Mouse (Mus musculus) liver, embryonic 13.5 days (tissue): Measurements from ENCODE around the gene Unc119. TPM values are rescaled to one million over a fixed set of nuclear protein-coding genes. Genes with fewer than 3 reads are reported as not detected.
A peak's percentile ranks its signal among the peaks of the same experiment; 100 is the strongest.

Source experiments
- ATAC-seq: fragments of 200-750 bp; cut with Nextera tagmentation; 2 replicates; pipeline ENCODE4 v1.8.0; 2017; ENCODE audit warnings: low read depth, mild to moderate bottlenecking, moderate number of reproducible peaks, moderate library complexity
- DNase-seq: peaks from one replicate; pipeline ENCODE4 v3.0.0; 2022
- H3K27ac ChIP-seq: fragments of 300-500 bp; sonication (generic); 2 replicates; pipeline ENCODE4 v1.5.1; 2015; ENCODE audit warnings: moderate library complexity, mild to moderate bottlenecking, inconsistent platforms
- H3K27me3 ChIP-seq: fragments of 300-500 bp; sonication (generic); 2 replicates; pipeline ENCODE4 v1.6.1; 2015; ENCODE audit warnings: mild to moderate bottlenecking, inconsistent platforms
- H3K36me3 ChIP-seq: fragments of 300-500 bp; sonication (generic); 2 replicates; pipeline ENCODE4 v1.6.1; 2015; ENCODE audit warnings: mild to moderate bottlenecking, inconsistent platforms
- H3K4me1 ChIP-seq: fragments of 300-500 bp; sonication (generic); replicated peaks from 2 replicates; pipeline ENCODE4 v1.6.1; 2015; ENCODE audit warnings: inconsistent platforms
- H3K4me2 ChIP-seq: fragments of 300-500 bp; sonication (generic); 2 replicates; pipeline ENCODE4 v1.6.1; 2015; ENCODE audit warnings: inconsistent platforms, mild to moderate bottlenecking, moderate library complexity
- H3K4me3 ChIP-seq: fragments of 300-500 bp; sonication (generic); replicated peaks from 2 replicates; pipeline ENCODE4 v1.5.1; 2015; ENCODE audit warnings: mild to moderate bottlenecking, inconsistent platforms
- H3K9ac ChIP-seq: fragments of 300-500 bp; sonication (generic); 2 replicates; pipeline ENCODE4 v1.6.1; 2015; ENCODE audit warnings: mild to moderate bottlenecking, inconsistent platforms
- H3K9me3 ChIP-seq: fragments of 300-500 bp; sonication (generic); replicated peaks from 2 replicates; pipeline ENCODE4 v1.6.1; 2016; ENCODE audit warnings: inconsistent platforms
- WGBS: fragments of 180-500 bp; shearing (Covaris S2); methylation state at CpG from one replicate; pipeline ENCODE4 v1.1.7; 2015; ENCODE audit not compliant: insufficient replicate concordance; 5-methylcytosine and 5-hydroxymethylcytosine counted together
- polyA plus RNA-seq: library from polyadenylated mRNA; unstranded; fragments of >200 nt; fragmentation: Nextera tagmentation; extraction: Ambion mirVana; gene quantifications from 2 replicates; pipeline ENCODE4 v1.2.1, GENCODE M21; 2015

The Unc119 gene
- polyA plus RNA-seq, 1 experiment from 2014 or later = 28.0 TPM

- no peak overlapping the region for H3K4me3 ChIP-seq
- H3K36me3 ChIP-seq = no peaks in the 10 kb centered on the region
- H3K27ac ChIP-seq = no peak overlapping the region
- H3K9me3 ChIP-seq = no peaks in the 10 kb centered on the region
- DNase-seq = no peak
- no peak overlapping the region for H3K9ac ChIP-seq
- peaks cover 13% of the 10 kb centered on the region for H3K4me1 ChIP-seq
- no peak for ATAC-seq
- no peaks in the 10 kb centered on the region for H3K27me3 ChIP-seq
- 23% methylated on average over 22 of the region's 22 CpGs for WGBS
- no peak overlapping the region for H3K4me2 ChIP-seq
These were observed 15.2 kb downstream of the Unc119 start for GRCm38 (mm10) chr11:78358330-78359007.

- DNase-seq (peak; percentile 65), ATAC-seq (peak; percentile 76)
- Histone ChIP-seq H3K4me3 (peak overlapping the region; percentile 56), H3K4me1 (peaks cover 13% of the 10 kb centered on the region), H3K9ac (0 out of 2 replicates have a peak overlapping the region, but pooled peaks have one; percentile 2), H3K36me3 (no peaks in the 10 kb centered on the region), H3K27ac (no peak overlapping the region), H3K4me2 (peak overlapping the region; percentile 71), H3K27me3 (no peaks in the 10 kb centered on the region), H3K9me3 (no peaks in the 10 kb centered on the region)
- 7% methylated on average over 13 of the region's 13 CpGs for WGBS
These were observed 17.0 kb downstream of the Unc119 start for GRCm38 (mm10) chr11:78360125-78360788.

GRCm38 (mm10) chr11:78360789-78361131 is 17.5 kb downstream of the Unc119 start:
- no peak overlapping the region for H3K9ac ChIP-seq
- H3K36me3 ChIP-seq = no peaks in the 10 kb centered on the region
- no peak overlapping the region for H3K27ac ChIP-seq
- peaks cover 13% of the 10 kb centered on the region for H3K4me1 ChIP-seq
- no peaks in the 10 kb centered on the region for H3K27me3 ChIP-seq
- no peaks in the 10 kb centered on the region for H3K9me3 ChIP-seq
- WGBS = 56% methylated on average over 2 of the region's 2 CpGs
- DNase-seq (no peak), ATAC-seq (peak; percentile 24)
- H3K4me3 ChIP-seq = peak overlapping the region; percentile 56; the same call in 1 of the 2 replicates
- H3K4me2 ChIP-seq = peak overlapping the region; percentile 71

- no peak for ATAC-seq
- no peak for DNase-seq
These were observed 20.2 kb downstream of the Unc119 start for GRCm38 (mm10) chr11:78363309-78364007.

GRCm38 (mm10) chr11:78364103-78364502 is 20.8 kb downstream of the Unc119 start:
- WGBS = 48% methylated on average over 8 of the region's 8 CpGs
- Histone ChIP-seq H3K27ac (no peak overlapping the region), H3K36me3 (no peaks in the 10 kb centered on the region), H3K4me3 (no peak overlapping the region), H3K9ac (no peak overlapping the region), H3K27me3 (no peaks in the 10 kb centered on the region), H3K9me3 (no peaks in the 10 kb centered on the region), H3K4me1 (peaks cover 6% of the 10 kb centered on the region), H3K4me2 (no peak overlapping the region)
- DNase-seq (no peak), ATAC-seq (no peak)

More at GRCm38 (mm10) chr11:78363309-78364007, 20.2 kb downstream of the Unc119 start:
- Histone ChIP-seq H3K4me3 (no peak overlapping the region), H3K9ac (no peak overlapping the region), H3K4me1 (peaks cover 9% of the 10 kb centered on the region), H3K27me3 (no peaks in the 10 kb centered on the region), H3K4me2 (no peak overlapping the region), H3K27ac (no peak overlapping the region), H3K9me3 (no peaks in the 10 kb centered on the region), H3K36me3 (no peaks in the 10 kb centered on the region)
- 64% methylated on average over 13 of the region's 13 CpGs for WGBS

- DNase-seq (no peak), ATAC-seq (no peak)
- Histone ChIP-seq H3K36me3 (no peaks in the 10 kb centered on the region), H3K4me3 (no peak overlapping the region), H3K4me2 (no peak overlapping the region), H3K4me1 (0 out of 2 replicates have a peak, but pooled peaks cover under 1% of the 10 kb centered on the region), H3K9me3 (no peaks in the 10 kb centered on the region), H3K9ac (no peak overlapping the region), H3K27me3 (0 out of 2 replicates have a peak, but pooled peaks cover 2% of the 10 kb centered on the region), H3K27ac (no peak overlapping the region)
- WGBS = 73% methylated on average over 15 of the region's 15 CpGs
These were observed 24.4 kb downstream of the Unc119 start for GRCm38 (mm10) chr11:78367456-78368225.

- ATAC-seq (no peak), DNase-seq (no peak)
- H3K27me3 ChIP-seq = 0 out of 2 replicates have a peak, but pooled peaks cover 2% of the 10 kb centered on the region
- H3K4me1 ChIP-seq = 0 out of 2 replicates have a peak, but pooled peaks cover 3% of the 10 kb centered on the region
- 32% methylated on average over 1 of the region's 1 CpGs for WGBS
- H3K4me2 ChIP-seq = no peak overlapping the region
- H3K9me3 ChIP-seq = no peaks in the 10 kb centered on the region
- no peak overlapping the region for H3K27ac ChIP-seq
- no peak overlapping the region for H3K9ac ChIP-seq
- H3K4me3 ChIP-seq = no peak overlapping the region
- no peaks in the 10 kb centered on the region for H3K36me3 ChIP-seq
These were observed 27.1 kb downstream of the Unc119 start for GRCm38 (mm10) chr11:78370389-78370788.

GRCm38 (mm10) chr11:78371711-78372110 is 28.4 kb downstream of the Unc119 start:
- Histone ChIP-seq H3K4me3 (no peak overlapping the region), H3K36me3 (no peaks in the 10 kb centered on the region), H3K4me2 (no peak overlapping the region), H3K9ac (no peak overlapping the region), H3K4me1 (0 out of 2 replicates have a peak, but pooled peaks cover 3% of the 10 kb centered on the region), H3K27me3 (0 out of 2 replicates have a peak, but pooled peaks cover 2% of the 10 kb centered on the region), H3K9me3 (no peaks in the 10 kb centered on the region), H3K27ac (no peak overlapping the region)
- DNase-seq (no peak), ATAC-seq (no peak)
- WGBS = 73% methylated on average over 11 of the region's 11 CpGs

- ATAC-seq (no peak), DNase-seq (no peak)
- Histone ChIP-seq H3K4me1 (0 out of 2 replicates have a peak, but pooled peaks cover 3% of the 10 kb centered on the region), H3K27ac (no peak overlapping the region), H3K9me3 (no peaks in the 10 kb centered on the region), H3K27me3 (0 out of 2 replicates have a peak, but pooled peaks cover 2% of the 10 kb centered on the region), H3K9ac (no peak overlapping the region), H3K4me3 (no peak overlapping the region), H3K36me3 (no peaks in the 10 kb centered on the region), H3K4me2 (no peak overlapping the region)
- WGBS = 71% methylated on average over 3 of the region's 3 CpGs
These were observed 28.9 kb downstream of the Unc119 start for GRCm38 (mm10) chr11:78372166-78372565.

- no peak overlapping the region for H3K4me3 ChIP-seq
- no peak overlapping the region for H3K27ac ChIP-seq
- H3K4me1 ChIP-seq = 0 out of 2 replicates have a peak, but pooled peaks cover 3% of the 10 kb centered on the region
- H3K4me2 ChIP-seq = no peak overlapping the region
- no peaks in the 10 kb centered on the region for H3K36me3 ChIP-seq
- 68% methylated on average over 7 of the region's 7 CpGs for WGBS
- ATAC-seq (no peak), DNase-seq (no peak)
- no peak overlapping the region for H3K9ac ChIP-seq
- H3K27me3 ChIP-seq = 0 out of 2 replicates have a peak, but pooled peaks cover 2% of the 10 kb centered on the region
- H3K9me3 ChIP-seq = no peaks in the 10 kb centered on the region
These were observed 29.3 kb downstream of the Unc119 start for GRCm38 (mm10) chr11:78372610-78373009.
